Mouse (Mus musculus) cortical plate, adult 2 months (tissue): Measurements from ENCODE around the gene Nop58.

Source experiments
- CTCF ChIP-seq: fragments of 200-500 bp; IDR thresholded peaks from 2 replicates; pipeline ENCODE4 v1.5.1; 2011; ENCODE audit warnings: mild to moderate bottlenecking, control low read depth, low read length; ENCODE audit not compliant: insufficient read depth; ENCODE audit errors: extremely low read depth
- POLR2A ChIP-seq: fragments of 200-500 bp; IDR thresholded peaks from 2 replicates; pipeline ENCODE4 v1.6.1; 2011; ENCODE audit warnings: mild to moderate bottlenecking, low read length, control low read depth; ENCODE audit not compliant: insufficient read depth; ENCODE audit errors: extremely low read depth

GRCm38 (mm10) chr1:59758325-59758724, 73.6 kb downstream of the Nop58 start:
- TF ChIP-seq CTCF (no peak), POLR2A (no peak)
